Mouse (Mus musculus) embryo, embryonic 10 days (tissue): Measurements from ENCODE around the gene Lins1.

Experiments used
- DNase-seq: peaks from one replicate; pipeline ENCODE4 v3.0.0-alpha.2; 2015; ENCODE audit warnings: low spot score

The Lins1 gene

GRCm38 (mm10) chr7:66733431-66733830 is 43.7 kb downstream of the Lins1 start:
- DNase-seq: no peak

- no peak for DNase-seq
These were observed 44.2 kb downstream of the Lins1 start for GRCm38 (mm10) chr7:66733882-66734281.

GRCm38 (mm10) chr7:66734466-66734865 is 44.8 kb downstream of the Lins1 start:
- no peak for DNase-seq

GRCm38 (mm10) chr7:66734993-66735392 is 45.3 kb downstream of the Lins1 start:
- no peak for DNase-seq

GRCm38 (mm10) chr7:66737418-66737817 is 47.7 kb downstream of the Lins1 start:
- DNase-seq: no peak

GRCm38 (mm10) chr7:66741008-66741407 is 51.3 kb downstream of the Lins1 start:
- DNase-seq: no peak

GRCm38 (mm10) chr7:66741412-66741811 is 51.7 kb downstream of the Lins1 start:
- DNase-seq: no peak

- no peak for DNase-seq
These were observed 53.7 kb downstream of the Lins1 start, which contains the start of gene Cers3 for GRCm38 (mm10) chr7:66743377-66743781. Cers3 (plus strand) TSS chr7:66743504.

GRCm38 (mm10) chr7:66746972-66747371 is 57.3 kb downstream of the Lins1 start:
- DNase-seq: no peak

- DNase-seq: no peak
These were observed 60.3 kb downstream of the Lins1 start for GRCm38 (mm10) chr7:66749998-66750397.

GRCm38 (mm10) chr7:66753816-66754215 is 64.1 kb downstream of the Lins1 start:
- DNase-seq: no peak

- DNase-seq: no peak
These were observed 65.9 kb downstream of the Lins1 start for GRCm38 (mm10) chr7:66755611-66756010.
